Mouse (Mus musculus): Measurements from ENCODE around the gene Mrpl45. TPM values are rescaled to one million over a fixed set of nuclear protein-coding genes. Genes with fewer than 3 reads are reported as not detected.
"Not testable (repeated sequence)": the region's sequence is repeated elsewhere in the genome, so short reads cannot be mapped to it uniquely, and the experiment has no call there.

Mrpl45 gene
- polyA plus RNA-seq, 1 experiment from 2014 or later = 36.8 TPM

- H3K4me1 ChIP-seq = peaks cover 33% of the 10 kb centered on the region
- no peak overlapping the region for H3K9ac ChIP-seq
- no peaks in the 10 kb centered on the region for H3K27me3 ChIP-seq
- no peak overlapping the region for H3K4me3 ChIP-seq (replicated peaks)
- no peaks in the 10 kb centered on the region for H3K9me3 ChIP-seq (replicated peaks)
- H3K4me2 ChIP-seq (replicated peaks) = no peak overlapping the region
- no peak for ATAC-seq (ENCODE audit: insufficient number of reproducible peaks, low FRiP score, low TSS enrichment, low read depth)
- H3K27ac ChIP-seq (replicated peaks) = no peak overlapping the region
- WGBS = 95% methylated on average over 3 of the region's 3 CpGs
- H3K36me3 ChIP-seq = peaks cover 6% of the 10 kb centered on the region
Observed at GRCm38 (mm10) chr11:97314110-97314509, 1.4 kb upstream of the Mrpl45 start.

GRCm38 (mm10) chr11:97314751-97315503 lies 589 bp upstream of the Mrpl45 start:
- H3K4me2 ChIP-seq (replicated peaks) = peak overlapping the region; percentile 49
- peak overlapping the region; percentile 82 for H3K27ac ChIP-seq (replicated peaks)

GRCm38 (mm10) chr11:97321197-97321596 lies 5.7 kb downstream of the Mrpl45 start:
- Histone ChIP-seq H3K4me1 (peaks cover 8% of the 10 kb centered on the region; the same call in 1 of the 2 replicates), H3K4me3 (replicated peaks) (no peak overlapping the region), H3K27ac (replicated peaks) (no peak overlapping the region), H3K9ac (no peak overlapping the region), H3K36me3 (peaks cover 40% of the 10 kb centered on the region), H3K4me2 (replicated peaks) (no peak overlapping the region), H3K9me3 (replicated peaks) (no peaks in the 10 kb centered on the region), H3K27me3 (no peaks in the 10 kb centered on the region)
- no peak for ATAC-seq (ENCODE audit: insufficient number of reproducible peaks, low FRiP score, low TSS enrichment, low read depth)
- 88% methylated on average over 8 of the region's 8 CpGs for WGBS

More at GRCm38 (mm10) chr11:97314751-97315503, 589 bp upstream of the Mrpl45 start:
- peak overlapping the region; percentile 59 for H3K4me3 ChIP-seq (replicated peaks)
- WGBS = 43% methylated on average over 8 of the region's 8 CpGs
- H3K36me3 ChIP-seq = peaks cover 8% of the 10 kb centered on the region
- H3K27me3 ChIP-seq = no peaks in the 10 kb centered on the region
- ATAC-seq (ENCODE audit: insufficient number of reproducible peaks, low FRiP score, low TSS enrichment, low read depth) = no peak
- peaks cover 25% of the 10 kb centered on the region for H3K4me1 ChIP-seq
- H3K9me3 ChIP-seq (replicated peaks) = no peaks in the 10 kb centered on the region
- no peak overlapping the region; the same call in 1 of the 2 replicates for H3K9ac ChIP-seq

- H3K27ac ChIP-seq (replicated peaks); H3K4me1 ChIP-seq; H3K4me2 ChIP-seq (replicated peaks); ATAC-seq (ENCODE audit: insufficient number of reproducible peaks, low FRiP score, low TSS enrichment, low read depth); H3K9ac ChIP-seq; H3K27me3 ChIP-seq; H3K9me3 ChIP-seq (replicated peaks); H3K4me3 ChIP-seq (replicated peaks): not testable (repeated sequence)
- WGBS = 85% methylated on average over 8 of the region's 8 CpGs
- H3K36me3 ChIP-seq = peaks cover 48% of the 10 kb centered on the region
Observed at GRCm38 (mm10) chr11:97321894-97322600, 6.5 kb downstream of the Mrpl45 start.

- H3K4me1 ChIP-seq = no peaks in the 10 kb centered on the region
- H3K27me3 ChIP-seq = no peaks in the 10 kb centered on the region
- no peak overlapping the region for H3K27ac ChIP-seq (replicated peaks)
- no peak for ATAC-seq (ENCODE audit: insufficient number of reproducible peaks, low FRiP score, low TSS enrichment, low read depth)
- WGBS = 44% methylated on average over 1 of the region's 1 CpGs
- no peaks in the 10 kb centered on the region for H3K9me3 ChIP-seq (replicated peaks)
- H3K36me3 ChIP-seq = peaks cover 65% of the 10 kb centered on the region
- no peak overlapping the region for H3K9ac ChIP-seq
- no peak overlapping the region for H3K4me2 ChIP-seq (replicated peaks)
- H3K4me3 ChIP-seq (replicated peaks) = no peak overlapping the region
Observed at GRCm38 (mm10) chr11:97325224-97325623, 9.7 kb downstream of the Mrpl45 start.

- no peak overlapping the region for H3K9ac ChIP-seq
- H3K9me3 ChIP-seq (replicated peaks) = no peaks in the 10 kb centered on the region
- WGBS = 28% methylated on average over 9 of the region's 9 CpGs
- no peak overlapping the region for H3K4me3 ChIP-seq (replicated peaks)
- no peaks in the 10 kb centered on the region for H3K4me1 ChIP-seq
- peaks cover 60% of the 10 kb centered on the region for H3K36me3 ChIP-seq
- no peak for ATAC-seq (ENCODE audit: insufficient number of reproducible peaks, low FRiP score, low TSS enrichment, low read depth)
- no peaks in the 10 kb centered on the region for H3K27me3 ChIP-seq
- no peak overlapping the region for H3K4me2 ChIP-seq (replicated peaks)
- no peak overlapping the region for H3K27ac ChIP-seq (replicated peaks)
Observed at GRCm38 (mm10) chr11:97328148-97328547, 12.6 kb downstream of the Mrpl45 start.

GRCm38 (mm10) chr11:97330315-97330714 lies 14.8 kb downstream of the Mrpl45 start:
- Histone ChIP-seq H3K27ac (replicated peaks) (no peak overlapping the region), H3K36me3 (peaks cover 45% of the 10 kb centered on the region), H3K4me3 (replicated peaks) (no peak overlapping the region), H3K4me1 (no peaks in the 10 kb centered on the region), H3K27me3 (no peaks in the 10 kb centered on the region), H3K4me2 (replicated peaks) (no peak overlapping the region), H3K9me3 (replicated peaks) (no peaks in the 10 kb centered on the region), H3K9ac (no peak overlapping the region)
- ATAC-seq (ENCODE audit: insufficient number of reproducible peaks, low FRiP score, low TSS enrichment, low read depth) = no peak
- 100% methylated on average over 1 of the region's 1 CpGs for WGBS

GRCm38 (mm10) chr11:97331231-97332190 lies 16.0 kb downstream of the Mrpl45 start:
- 85% methylated on average over 12 of the region's 12 CpGs for WGBS
- no peak overlapping the region for H3K4me3 ChIP-seq (replicated peaks)
- peaks cover 6% of the 10 kb centered on the region; the same call in 1 of the 2 replicates for H3K4me1 ChIP-seq
- peaks cover 34% of the 10 kb centered on the region for H3K36me3 ChIP-seq
- H3K27me3 ChIP-seq = no peaks in the 10 kb centered on the region
- ATAC-seq (ENCODE audit: insufficient number of reproducible peaks, low FRiP score, low TSS enrichment, low read depth) = no peak
- no peak overlapping the region for H3K4me2 ChIP-seq (replicated peaks)
- H3K9me3 ChIP-seq (replicated peaks) = no peaks in the 10 kb centered on the region
- no peak overlapping the region for H3K9ac ChIP-seq
- H3K27ac ChIP-seq (replicated peaks) = no peak overlapping the region

GRCm38 (mm10) chr11:97333044-97333443 lies 17.5 kb downstream of the Mrpl45 start:
- Histone ChIP-seq H3K9me3 (replicated peaks) (no peaks in the 10 kb centered on the region), H3K9ac (no peak overlapping the region)
- no peak for ATAC-seq (ENCODE audit: insufficient number of reproducible peaks, low FRiP score, low TSS enrichment, low read depth)

GRCm38 (mm10) chr11:97333896-97334295 lies 18.4 kb downstream of the Mrpl45 start:
- H3K9me3 ChIP-seq (replicated peaks) = no peaks in the 10 kb centered on the region
- H3K4me2 ChIP-seq (replicated peaks) = no peak overlapping the region
- peaks cover 28% of the 10 kb centered on the region for H3K4me1 ChIP-seq
- 41% methylated on average over 1 of the region's 1 CpGs for WGBS
- H3K27me3 ChIP-seq = no peaks in the 10 kb centered on the region; the same call in 1 of the 2 replicates
- ATAC-seq (ENCODE audit: insufficient number of reproducible peaks, low FRiP score, low TSS enrichment, low read depth) = no peak
- no peak overlapping the region for H3K27ac ChIP-seq (replicated peaks)
- H3K36me3 ChIP-seq = peaks cover 16% of the 10 kb centered on the region
- H3K9ac ChIP-seq = no peak overlapping the region
- H3K4me3 ChIP-seq (replicated peaks) = no peak overlapping the region

More at GRCm38 (mm10) chr11:97333044-97333443, 17.5 kb downstream of the Mrpl45 start:
- peaks cover 23% of the 10 kb centered on the region for H3K36me3 ChIP-seq
- no peaks in the 10 kb centered on the region; the same call in 1 of the 2 replicates for H3K27me3 ChIP-seq
- no peak overlapping the region for H3K4me2 ChIP-seq (replicated peaks)
- no peak overlapping the region for H3K4me3 ChIP-seq (replicated peaks)
- H3K4me1 ChIP-seq = peaks cover 20% of the 10 kb centered on the region
- WGBS = 51% methylated on average over 9 of the region's 9 CpGs
- no peak overlapping the region for H3K27ac ChIP-seq (replicated peaks)

GRCm38 (mm10) chr11:97334400-97334799 lies 18.9 kb downstream of the Mrpl45 start:
- no peaks in the 10 kb centered on the region; the same call in 1 of the 2 replicates for H3K27me3 ChIP-seq
- peaks cover 29% of the 10 kb centered on the region for H3K4me1 ChIP-seq
- H3K9me3 ChIP-seq (replicated peaks) = no peaks in the 10 kb centered on the region
- 87% methylated on average over 9 of the region's 9 CpGs for WGBS
- H3K4me3 ChIP-seq (replicated peaks) = no peak overlapping the region
- peaks cover 11% of the 10 kb centered on the region for H3K36me3 ChIP-seq
- H3K27ac ChIP-seq (replicated peaks) = no peak overlapping the region
- H3K9ac ChIP-seq = no peak overlapping the region
- ATAC-seq (ENCODE audit: insufficient number of reproducible peaks, low FRiP score, low TSS enrichment, low read depth) = no peak
- H3K4me2 ChIP-seq (replicated peaks) = no peak overlapping the region
